Mouse (Mus musculus): ENCODE measurements around the gene Nemp1. TPM values are rescaled to one million over a fixed set of nuclear protein-coding genes. Genes with fewer than 3 reads are reported as not detected.
"Not testable (repeated sequence)": the region's sequence is repeated elsewhere in the genome, so short reads cannot be mapped to it uniquely, and the experiment has no call there.

Gene Nemp1
- polyA plus RNA-seq, 1 experiment from 2014 or later, result 11.2 TPM

DNA sequence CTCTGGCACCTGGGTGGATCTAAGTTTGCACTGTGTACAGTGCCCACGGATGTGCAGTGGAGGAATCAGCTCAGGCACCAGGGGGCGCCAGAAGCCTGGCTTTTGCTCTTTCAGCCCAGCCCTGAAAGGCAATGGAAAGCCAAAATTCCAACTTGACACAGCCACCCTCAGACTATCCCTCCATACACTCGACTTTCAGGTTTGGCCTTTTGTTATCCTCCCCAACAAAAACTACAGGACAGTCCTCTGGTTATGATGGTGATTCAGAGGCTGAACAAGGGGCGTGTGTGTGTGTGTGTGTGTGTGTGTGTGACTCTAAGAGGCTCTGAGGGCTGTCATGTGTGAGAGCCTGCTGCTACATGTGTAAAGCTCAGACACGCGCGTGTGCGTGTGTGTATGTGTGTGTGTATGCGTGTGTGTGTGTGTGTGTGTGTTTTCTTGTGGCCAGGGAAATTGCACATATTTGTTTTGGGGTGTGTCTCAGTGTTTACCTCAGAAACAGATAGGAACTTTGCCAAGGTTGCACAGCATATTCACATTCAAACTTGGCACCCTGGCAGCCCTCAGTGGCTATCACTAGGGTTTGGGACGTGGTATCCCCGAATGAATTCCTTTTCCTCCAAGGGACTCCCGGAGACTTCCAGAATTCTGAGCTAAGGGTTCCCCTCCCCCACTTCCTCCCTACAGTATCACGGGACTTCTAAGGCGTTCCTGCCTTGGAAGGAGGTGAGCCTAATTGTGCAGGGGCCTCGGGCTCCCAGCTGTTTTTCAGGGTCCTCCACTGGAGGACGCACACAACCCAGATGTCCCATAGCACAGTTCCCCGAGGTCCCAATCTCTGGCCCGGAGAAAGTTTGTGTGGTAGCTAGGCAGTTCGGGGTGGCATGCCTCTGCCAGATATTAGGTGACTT is 24.6 kb upstream of the Nemp1 start:
- Histone ChIP-seq H3K4me2 (ENCODE audit: low read depth, low read length) (peak overlapping the region; percentile 60), H3K27me3 (ENCODE audit: control insufficient read depth, insufficient read depth, low read length) (no peaks in the 10 kb centered on the region), H3K9ac (replicated peaks; ENCODE audit: low read length) (peak overlapping the region; percentile 38), H3K27ac (replicated peaks; ENCODE audit: low read depth, low read length) (peak overlapping the region; percentile 64; the same call in 1 of the 2 replicates), H3K4me1 (ENCODE audit: control insufficient read depth, insufficient read depth, low read length) (peaks cover 11% of the 10 kb centered on the region), H3K4me3 (ENCODE audit: low read depth, low read length) (peak overlapping the region; percentile 26), H3K9me3 (replicated peaks; ENCODE audit: control insufficient read depth, low read length) (no peaks in the 10 kb centered on the region), H3K36me3 (replicated peaks; ENCODE audit: control insufficient read depth, insufficient read depth, low read depth, low read length) (no peaks in the 10 kb centered on the region)
- WGBS, result 5% methylated on average over 19 of the region's 19 CpGs
- DNase-seq (ENCODE audit: low spot score), result peak; percentile 91
- peak; percentile 75 for ATAC-seq (replicated peaks; ENCODE audit: insufficient number of reproducible peaks, low FRiP score, low TSS enrichment, low read depth)

GRCm38 (mm10) chr10:127642772-127643552 is 23.7 kb upstream of the Nemp1 start, which contains the start of gene Stat6:
Gene Stat6 (plus strand): TSS chr10:127642986.
- 4% methylated on average over 36 of the region's 37 CpGs for WGBS
- H3K4me3 ChIP-seq (ENCODE audit: low read depth, low read length), result peak within 1 kb of the TSS; percentile 26
- H3K4me1 ChIP-seq (ENCODE audit: control insufficient read depth, insufficient read depth, low read length), result peaks cover 11% of the 10 kb centered on the region
- no peaks in the 10 kb centered on the region for H3K27me3 ChIP-seq (ENCODE audit: control insufficient read depth, insufficient read depth, low read length)
- peak within 1 kb of the TSS; percentile 38 for H3K9ac ChIP-seq (replicated peaks; ENCODE audit: low read length)
- H3K9me3 ChIP-seq (replicated peaks; ENCODE audit: control insufficient read depth, low read length), result no peaks in the 10 kb centered on the region
- peak within 1 kb of the TSS; percentile 64; the same call in 1 of the 2 replicates for H3K27ac ChIP-seq (replicated peaks; ENCODE audit: low read depth, low read length)
- DNase-seq (ENCODE audit: low spot score), result peak; percentile 66
- no peaks in the 10 kb centered on the region for H3K36me3 ChIP-seq (replicated peaks; ENCODE audit: control insufficient read depth, insufficient read depth, low read depth, low read length)
- peak; percentile 51 for ATAC-seq (replicated peaks; ENCODE audit: insufficient number of reproducible peaks, low FRiP score, low TSS enrichment, low read depth)
- H3K4me2 ChIP-seq (ENCODE audit: low read depth, low read length), result peak within 1 kb of the TSS; percentile 60

DNA sequence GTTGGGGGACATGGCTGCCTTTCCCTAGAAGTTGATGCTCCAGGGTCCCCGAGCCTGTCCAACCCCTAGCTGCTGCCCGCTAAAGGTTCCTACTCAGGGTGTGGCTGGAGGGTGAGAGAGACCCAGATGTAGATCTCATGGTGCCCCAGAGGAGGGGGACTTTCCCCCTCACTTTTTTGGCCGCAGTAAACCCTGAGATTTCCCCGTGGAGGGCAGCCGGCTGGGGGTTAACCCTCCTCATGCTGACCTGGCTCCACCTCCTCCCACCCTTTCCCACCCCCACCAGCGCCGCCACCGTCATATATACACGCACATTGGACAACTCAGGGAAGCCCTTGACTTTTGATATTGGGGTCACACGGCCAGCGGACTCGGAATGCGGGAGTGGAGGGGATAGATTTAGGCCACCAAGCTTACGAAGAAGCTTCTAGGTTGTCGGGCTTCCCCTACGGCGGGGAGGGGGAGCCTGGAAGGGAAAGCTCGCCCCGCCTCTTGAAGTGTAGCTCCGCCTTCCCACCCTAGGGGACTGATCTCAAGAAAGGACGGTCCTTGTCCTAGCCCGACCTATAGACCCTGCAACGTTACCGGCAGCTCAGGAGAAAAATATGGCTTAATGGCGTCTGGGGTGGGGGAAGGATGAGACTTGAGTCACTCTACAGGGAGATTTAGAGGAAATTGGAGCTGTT is 23.0 kb upstream of the Nemp1 start:
- ATAC-seq (replicated peaks; ENCODE audit: insufficient number of reproducible peaks, low FRiP score, low TSS enrichment, low read depth), result peak; percentile 35; the same call in 1 of the 2 replicates

GRCm38 (mm10) chr10:127645791-127646190 is 20.9 kb upstream of the Nemp1 start:
- no peaks in the 10 kb centered on the region for H3K36me3 ChIP-seq (replicated peaks; ENCODE audit: control insufficient read depth, insufficient read depth, low read depth, low read length)
- no peak overlapping the region for H3K27ac ChIP-seq (replicated peaks; ENCODE audit: low read depth, low read length)
- H3K27me3 ChIP-seq (ENCODE audit: control insufficient read depth, insufficient read depth, low read length), result no peaks in the 10 kb centered on the region
- peaks cover 11% of the 10 kb centered on the region for H3K4me1 ChIP-seq (ENCODE audit: control insufficient read depth, insufficient read depth, low read length)
- no peak for ATAC-seq (replicated peaks; ENCODE audit: insufficient number of reproducible peaks, low FRiP score, low TSS enrichment, low read depth)
- no peak for DNase-seq (ENCODE audit: low spot score)
- no peak overlapping the region for H3K4me3 ChIP-seq (ENCODE audit: low read depth, low read length)
- H3K4me2 ChIP-seq (ENCODE audit: low read depth, low read length), result no peak overlapping the region
- H3K9ac ChIP-seq (replicated peaks; ENCODE audit: low read length), result no peak overlapping the region
- WGBS, result 65% methylated on average over 2 of the region's 2 CpGs
- H3K9me3 ChIP-seq (replicated peaks; ENCODE audit: control insufficient read depth, low read length), result no peaks in the 10 kb centered on the region

More for the DNA sequence above, 23.0 kb upstream of the Nemp1 start:
- peak; percentile 70 for DNase-seq (ENCODE audit: low spot score)
- Histone ChIP-seq H3K4me2 (ENCODE audit: low read depth, low read length) (peak overlapping the region; percentile 60), H3K9ac (replicated peaks; ENCODE audit: low read length) (peak overlapping the region; percentile 38), H3K27me3 (ENCODE audit: control insufficient read depth, insufficient read depth, low read length) (no peaks in the 10 kb centered on the region), H3K4me1 (ENCODE audit: control insufficient read depth, insufficient read depth, low read length) (peaks cover 11% of the 10 kb centered on the region), H3K27ac (replicated peaks; ENCODE audit: low read depth, low read length) (no peak overlapping the region; the same call in 1 of the 2 replicates), H3K9me3 (replicated peaks; ENCODE audit: control insufficient read depth, low read length) (no peaks in the 10 kb centered on the region), H3K36me3 (replicated peaks; ENCODE audit: control insufficient read depth, insufficient read depth, low read depth, low read length) (no peaks in the 10 kb centered on the region), H3K4me3 (ENCODE audit: low read depth, low read length) (peak overlapping the region; percentile 26)
- under 1% methylated on average over 25 of the region's 25 CpGs for WGBS

GRCm38 (mm10) chr10:127652906-127653638 is 13.6 kb upstream of the Nemp1 start:
- ATAC-seq (replicated peaks; ENCODE audit: insufficient number of reproducible peaks, low FRiP score, low TSS enrichment, low read depth) (no peak), DNase-seq (ENCODE audit: low spot score) (no peak)
- H3K9me3 ChIP-seq (replicated peaks; ENCODE audit: control insufficient read depth, low read length), result no peaks in the 10 kb centered on the region
- no peaks in the 10 kb centered on the region for H3K4me1 ChIP-seq (ENCODE audit: control insufficient read depth, insufficient read depth, low read length)
- H3K27ac ChIP-seq (replicated peaks; ENCODE audit: low read depth, low read length), result no peak overlapping the region
- H3K4me2 ChIP-seq (ENCODE audit: low read depth, low read length), result peak overlapping the region; percentile 1; the same call in 1 of the 2 replicates
- WGBS, result 48% methylated on average over 21 of the region's 21 CpGs
- H3K9ac ChIP-seq (replicated peaks; ENCODE audit: low read length), result no peak overlapping the region
- H3K27me3 ChIP-seq (ENCODE audit: control insufficient read depth, insufficient read depth, low read length), result no peaks in the 10 kb centered on the region
- H3K4me3 ChIP-seq (ENCODE audit: low read depth, low read length), result no peak overlapping the region
- no peaks in the 10 kb centered on the region; the same call in 1 of the 2 replicates for H3K36me3 ChIP-seq (replicated peaks; ENCODE audit: control insufficient read depth, insufficient read depth, low read depth, low read length)

GRCm38 (mm10) chr10:127654970-127655579 is 11.6 kb upstream of the Nemp1 start:
- Histone ChIP-seq H3K4me3 (ENCODE audit: low read depth, low read length) (no peak overlapping the region), H3K27ac (replicated peaks; ENCODE audit: low read depth, low read length) (no peak overlapping the region), H3K4me2 (ENCODE audit: low read depth, low read length) (no peak overlapping the region), H3K9ac (replicated peaks; ENCODE audit: low read length) (no peak overlapping the region), H3K36me3 (replicated peaks; ENCODE audit: control insufficient read depth, insufficient read depth, low read depth, low read length) (no peaks in the 10 kb centered on the region; the same call in 1 of the 2 replicates), H3K4me1 (ENCODE audit: control insufficient read depth, insufficient read depth, low read length) (no peaks in the 10 kb centered on the region), H3K9me3 (replicated peaks; ENCODE audit: control insufficient read depth, low read length) (no peaks in the 10 kb centered on the region), H3K27me3 (ENCODE audit: control insufficient read depth, insufficient read depth, low read length) (no peaks in the 10 kb centered on the region)
- ATAC-seq (replicated peaks; ENCODE audit: insufficient number of reproducible peaks, low FRiP score, low TSS enrichment, low read depth), result no peak
- no peak for DNase-seq (ENCODE audit: low spot score)
- WGBS, result 59% methylated on average over 16 of the region's 16 CpGs

- WGBS, result 52% methylated on average over 6 of the region's 6 CpGs
- H3K4me3 ChIP-seq (ENCODE audit: low read depth, low read length); H3K9ac ChIP-seq (replicated peaks; ENCODE audit: low read length); H3K9me3 ChIP-seq (replicated peaks; ENCODE audit: control insufficient read depth, low read length); H3K27me3 ChIP-seq (ENCODE audit: control insufficient read depth, insufficient read depth, low read length); H3K36me3 ChIP-seq (replicated peaks; ENCODE audit: control insufficient read depth, insufficient read depth, low read depth, low read length); H3K4me1 ChIP-seq (ENCODE audit: control insufficient read depth, insufficient read depth, low read length); H3K27ac ChIP-seq (replicated peaks; ENCODE audit: low read depth, low read length); H3K4me2 ChIP-seq (ENCODE audit: low read depth, low read length); DNase-seq (ENCODE audit: low spot score); ATAC-seq (replicated peaks; ENCODE audit: insufficient number of reproducible peaks, low FRiP score, low TSS enrichment, low read depth): not testable (repeated sequence)
Measured at GRCm38 (mm10) chr10:127657617-127658016, 9.1 kb upstream of the Nemp1 start.
